Mouse (Mus musculus): ENCODE measurements at regions not wholly inside any gene's neighbourhood (a gene's known extent, or its start where the extent isn't known, plus 50 kb on each side); places are given as distances from the start of the nearest gene placed in this dataset.

- no peak overlapping the region for H3K4me3 ChIP-seq (replicated peaks)
- H3K9ac ChIP-seq, result no peak overlapping the region
- no peak overlapping the region for H3K4me2 ChIP-seq
- no peaks in the 10 kb centered on the region for H3K27me3 ChIP-seq (replicated peaks)
- no peaks in the 10 kb centered on the region for H3K4me1 ChIP-seq
- H3K36me3 ChIP-seq, result no peaks in the 10 kb centered on the region
- WGBS, result 69% methylated on average over 1 of the region's 1 CpGs
- H3K27ac ChIP-seq, result no peak overlapping the region
- ATAC-seq (ENCODE audit: insufficient read depth, low FRiP score, low read depth), result no peak
- no peaks in the 10 kb centered on the region for H3K9me3 ChIP-seq
These were observed 186.4 kb downstream of the Gm19935 start for GRCm38 (mm10) chr8:90630796-90631195.

DNA sequence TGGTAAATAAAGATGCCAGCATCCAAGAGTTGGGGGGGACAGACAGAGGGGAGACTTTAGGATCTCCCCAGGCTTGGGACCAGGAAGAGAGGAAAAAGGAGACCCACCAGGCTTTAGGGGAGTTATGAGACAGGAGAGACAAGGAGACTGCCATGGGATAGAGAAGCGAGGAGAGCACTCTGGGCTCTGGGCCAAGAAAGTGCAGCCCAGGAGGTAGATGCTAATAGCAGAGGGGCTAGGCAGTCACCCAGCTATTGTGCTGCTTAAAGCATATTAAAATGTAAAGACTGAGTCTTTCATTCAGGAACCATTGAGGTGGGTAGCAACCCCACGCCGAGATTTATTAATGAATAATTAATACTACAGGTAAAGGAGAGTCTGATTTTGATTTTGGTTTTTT lies 208.8 kb downstream of the Gm19935 start:
- no peak overlapping the region for H3K9ac ChIP-seq
- H3K36me3 ChIP-seq, result no peaks in the 10 kb centered on the region
- no peaks in the 10 kb centered on the region for H3K9me3 ChIP-seq
- WGBS, result 64% methylated on average over 3 of the region's 3 CpGs
- H3K27me3 ChIP-seq (replicated peaks), result no peaks in the 10 kb centered on the region
- no peak overlapping the region for H3K4me2 ChIP-seq
- no peak overlapping the region for H3K27ac ChIP-seq
- H3K4me1 ChIP-seq, result no peaks in the 10 kb centered on the region
- ATAC-seq (ENCODE audit: insufficient read depth, low FRiP score, low read depth), result no peak
- no peak overlapping the region for H3K4me3 ChIP-seq (replicated peaks)

DNA sequence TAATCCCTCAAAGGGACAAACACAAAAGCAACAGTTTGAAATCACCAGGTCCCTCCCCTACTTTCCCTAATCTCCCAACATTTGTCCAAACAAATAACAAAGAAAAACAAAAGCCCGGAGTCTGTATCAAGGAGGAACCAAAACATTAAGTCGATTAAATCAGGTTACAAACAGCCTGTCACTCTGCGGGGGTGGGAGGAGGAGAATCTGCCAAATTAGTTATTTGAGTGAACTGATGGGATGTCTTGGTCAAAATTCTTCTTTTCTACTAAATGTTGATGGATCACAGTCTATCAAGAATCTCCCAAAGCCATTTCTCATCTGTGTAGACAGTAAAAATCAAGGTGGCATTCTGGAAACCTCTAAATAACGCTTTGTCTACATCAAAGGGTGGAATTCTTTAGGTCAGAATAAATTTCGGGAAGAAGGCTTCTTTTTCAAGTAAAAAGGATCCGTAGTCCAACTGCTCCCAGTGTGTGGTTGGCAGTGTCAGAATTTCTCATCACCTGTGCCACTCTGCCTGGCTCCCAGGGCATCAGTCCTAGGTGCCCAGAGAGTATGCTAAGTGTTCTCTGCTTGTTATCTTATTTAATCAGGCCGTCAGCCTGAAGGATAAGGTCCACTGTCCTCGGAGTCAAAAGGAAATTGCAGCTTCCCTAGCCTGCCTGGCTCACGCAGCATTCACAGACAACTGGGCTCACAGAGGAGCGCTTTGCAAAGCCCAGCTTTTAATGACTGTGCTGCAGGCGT lies 216.1 kb downstream of the Gm19935 start:
- WGBS, result 27% methylated on average over 11 of the region's 11 CpGs

DNA sequence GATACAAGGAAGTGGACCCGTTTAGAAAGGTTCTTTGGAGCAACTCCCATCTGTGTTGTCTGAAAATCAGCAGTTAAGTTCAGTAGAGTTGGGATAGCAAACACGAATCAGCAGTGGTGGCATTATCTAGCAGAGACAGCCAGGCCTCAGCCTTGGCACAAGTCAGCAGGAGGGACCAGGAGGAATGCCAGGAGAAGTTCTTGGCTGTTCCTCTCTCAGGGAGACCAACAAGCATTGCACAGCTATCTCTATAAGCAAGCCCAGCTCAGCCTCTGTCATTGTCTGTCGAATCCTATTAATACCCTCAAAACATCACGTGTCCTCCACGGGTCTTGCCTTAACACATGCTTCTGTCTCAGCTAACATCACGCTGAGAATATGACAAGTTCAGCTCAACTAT lies 219.8 kb downstream of the Gm19935 start:
- WGBS, result 90% methylated on average over 6 of the region's 6 CpGs

More for the DNA sequence above, 216.1 kb downstream of the Gm19935 start:
- H3K27ac ChIP-seq, result no peak overlapping the region
- H3K9ac ChIP-seq, result no peak overlapping the region
- no peaks in the 10 kb centered on the region for H3K4me1 ChIP-seq
- no peak for ATAC-seq (ENCODE audit: insufficient read depth, low FRiP score, low read depth)
- no peaks in the 10 kb centered on the region for H3K36me3 ChIP-seq
- no peak overlapping the region for H3K4me3 ChIP-seq (replicated peaks)
- no peak overlapping the region for H3K4me2 ChIP-seq
- H3K9me3 ChIP-seq, result no peaks in the 10 kb centered on the region
- H3K27me3 ChIP-seq (replicated peaks), result no peaks in the 10 kb centered on the region

DNA sequence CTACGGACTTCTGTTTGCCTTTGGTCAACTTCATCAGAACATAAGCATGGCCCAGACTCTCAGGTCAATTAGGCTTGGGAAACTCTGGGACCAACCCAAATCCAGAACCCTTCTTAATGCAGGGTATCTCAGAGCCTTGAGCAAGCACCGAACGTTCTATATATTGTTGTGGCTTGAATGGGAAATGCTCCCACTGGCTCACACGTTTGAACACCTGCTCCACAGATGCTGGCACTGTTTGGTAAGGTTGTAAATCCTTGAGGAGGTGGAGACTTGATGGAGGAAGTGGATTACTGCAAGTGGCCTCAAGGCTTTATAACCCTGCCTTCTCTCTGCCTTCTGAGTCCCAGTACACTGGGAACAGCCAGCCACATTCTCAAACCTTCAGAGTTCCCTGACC lies 231.3 kb upstream of the Tox3 start:
- Histone ChIP-seq H3K27ac (no peak overlapping the region), H3K27me3 (replicated peaks) (no peaks in the 10 kb centered on the region), H3K9me3 (no peaks in the 10 kb centered on the region), H3K36me3 (no peaks in the 10 kb centered on the region), H3K4me3 (replicated peaks) (no peak overlapping the region), H3K4me2 (no peak overlapping the region), H3K4me1 (no peaks in the 10 kb centered on the region), H3K9ac (no peak overlapping the region)
- no peak for ATAC-seq (ENCODE audit: insufficient read depth, low FRiP score, low read depth)
- 72% methylated on average over 4 of the region's 4 CpGs for WGBS

More for the DNA sequence above, 219.8 kb downstream of the Gm19935 start:
- Histone ChIP-seq H3K27me3 (replicated peaks) (no peaks in the 10 kb centered on the region), H3K36me3 (no peaks in the 10 kb centered on the region), H3K4me3 (replicated peaks) (no peak overlapping the region), H3K9me3 (no peaks in the 10 kb centered on the region), H3K27ac (no peak overlapping the region), H3K4me1 (no peaks in the 10 kb centered on the region), H3K9ac (no peak overlapping the region), H3K4me2 (no peak overlapping the region)
- ATAC-seq (ENCODE audit: insufficient read depth, low FRiP score, low read depth), result no peak

- Histone ChIP-seq H3K4me2 (no peak overlapping the region), H3K4me3 (replicated peaks) (no peak overlapping the region), H3K27me3 (replicated peaks) (no peaks in the 10 kb centered on the region), H3K4me1 (no peaks in the 10 kb centered on the region), H3K9ac (no peak overlapping the region), H3K27ac (no peak overlapping the region), H3K9me3 (no peaks in the 10 kb centered on the region), H3K36me3 (no peaks in the 10 kb centered on the region)
- 92% methylated on average over 4 of the region's 4 CpGs for WGBS
- ATAC-seq (ENCODE audit: insufficient read depth, low FRiP score, low read depth), result no peak
These were observed 228.8 kb upstream of the Tox3 start for GRCm38 (mm10) chr8:90576976-90577375.

GRCm38 (mm10) chr8:90574676-90575075 lies 226.5 kb upstream of the Tox3 start:
- H3K27ac ChIP-seq, result no peak overlapping the region
- WGBS, result 50% methylated on average over 3 of the region's 3 CpGs
- H3K9me3 ChIP-seq, result no peaks in the 10 kb centered on the region
- H3K4me1 ChIP-seq, result no peaks in the 10 kb centered on the region
- no peak overlapping the region for H3K4me2 ChIP-seq
- H3K27me3 ChIP-seq (replicated peaks), result no peaks in the 10 kb centered on the region
- no peak overlapping the region for H3K4me3 ChIP-seq (replicated peaks)
- no peak overlapping the region for H3K9ac ChIP-seq
- no peaks in the 10 kb centered on the region for H3K36me3 ChIP-seq
- no peak for ATAC-seq (ENCODE audit: insufficient read depth, low FRiP score, low read depth)

DNA sequence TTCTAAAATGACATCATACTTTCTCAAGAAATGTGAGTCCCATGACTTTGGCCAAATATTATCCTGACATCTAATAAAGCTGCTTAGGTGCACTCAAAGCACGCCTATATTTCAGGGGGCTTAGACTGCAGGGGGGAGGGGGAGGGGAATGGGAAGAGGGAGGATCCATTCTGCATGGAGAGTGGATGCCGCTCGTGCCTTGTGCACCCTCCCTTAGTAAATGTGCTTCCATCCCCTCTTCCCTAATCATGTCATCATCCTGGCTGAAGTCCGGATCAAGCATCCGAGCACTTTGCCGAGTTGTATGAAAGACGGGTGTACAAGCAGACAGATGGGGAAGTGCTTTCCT lies 207.9 kb upstream of the Tox3 start:
- Histone ChIP-seq H3K4me3 (replicated peaks) (no peak overlapping the region), H3K4me2 (no peak overlapping the region), H3K4me1 (no peaks in the 10 kb centered on the region), H3K9me3 (no peaks in the 10 kb centered on the region), H3K9ac (no peak overlapping the region), H3K27ac (no peak overlapping the region), H3K27me3 (replicated peaks) (no peaks in the 10 kb centered on the region), H3K36me3 (no peaks in the 10 kb centered on the region)
- no peak for ATAC-seq (ENCODE audit: insufficient read depth, low FRiP score, low read depth)
- WGBS, result 71% methylated on average over 7 of the region's 7 CpGs

DNA sequence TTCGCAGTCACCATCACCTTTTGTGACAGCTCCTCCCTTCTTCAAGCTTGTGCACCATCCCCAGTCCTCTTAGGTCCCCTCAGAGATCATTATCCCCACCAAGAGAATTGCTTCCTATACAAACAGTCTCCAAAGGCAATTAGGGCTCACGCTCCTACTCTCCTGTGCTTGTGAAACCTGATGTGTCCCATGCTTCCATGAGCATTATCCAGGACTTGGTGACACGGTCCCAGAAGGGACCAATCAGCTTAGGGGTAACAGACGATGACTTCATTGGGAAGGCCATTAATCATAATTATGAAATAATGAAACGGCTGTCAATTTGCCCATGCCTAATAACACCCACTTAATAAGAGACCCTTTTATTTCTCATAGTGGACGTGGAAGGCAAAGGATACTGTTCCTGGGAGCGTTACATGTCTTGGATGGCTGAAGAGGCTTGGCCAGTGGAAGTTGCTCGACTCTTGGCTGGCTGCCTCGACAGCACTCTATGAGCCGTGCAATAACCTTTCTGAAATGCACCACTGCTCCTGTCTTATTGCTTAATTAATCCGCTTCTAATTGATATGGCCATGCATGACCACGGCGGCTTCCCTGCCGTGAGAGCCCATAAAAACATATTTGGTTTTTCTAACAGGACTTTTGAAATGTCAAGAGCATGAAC lies 207.4 kb upstream of the Tox3 start:
- no peak overlapping the region for H3K4me3 ChIP-seq (replicated peaks)
- H3K4me1 ChIP-seq, result no peaks in the 10 kb centered on the region
- 81% methylated on average over 14 of the region's 14 CpGs for WGBS
- H3K27me3 ChIP-seq (replicated peaks), result no peaks in the 10 kb centered on the region
- no peak overlapping the region for H3K9ac ChIP-seq
- H3K4me2 ChIP-seq, result no peak overlapping the region
- no peak for ATAC-seq (ENCODE audit: insufficient read depth, low FRiP score, low read depth)
- no peaks in the 10 kb centered on the region for H3K9me3 ChIP-seq
- no peak overlapping the region for H3K27ac ChIP-seq
- H3K36me3 ChIP-seq, result no peaks in the 10 kb centered on the region

GRCm38 (mm10) chr8:90547276-90547675 lies 199.1 kb upstream of the Tox3 start:
- no peak overlapping the region for H3K9ac ChIP-seq
- no peak overlapping the region for H3K4me2 ChIP-seq
- H3K4me3 ChIP-seq (replicated peaks), result no peak overlapping the region
- H3K27ac ChIP-seq, result no peak overlapping the region
- H3K9me3 ChIP-seq, result no peaks in the 10 kb centered on the region
- no peaks in the 10 kb centered on the region for H3K4me1 ChIP-seq
- H3K36me3 ChIP-seq, result no peaks in the 10 kb centered on the region
- H3K27me3 ChIP-seq (replicated peaks), result no peaks in the 10 kb centered on the region
- WGBS, result 58% methylated on average over 3 of the region's 3 CpGs
- ATAC-seq (ENCODE audit: insufficient read depth, low FRiP score, low read depth), result no peak

DNA sequence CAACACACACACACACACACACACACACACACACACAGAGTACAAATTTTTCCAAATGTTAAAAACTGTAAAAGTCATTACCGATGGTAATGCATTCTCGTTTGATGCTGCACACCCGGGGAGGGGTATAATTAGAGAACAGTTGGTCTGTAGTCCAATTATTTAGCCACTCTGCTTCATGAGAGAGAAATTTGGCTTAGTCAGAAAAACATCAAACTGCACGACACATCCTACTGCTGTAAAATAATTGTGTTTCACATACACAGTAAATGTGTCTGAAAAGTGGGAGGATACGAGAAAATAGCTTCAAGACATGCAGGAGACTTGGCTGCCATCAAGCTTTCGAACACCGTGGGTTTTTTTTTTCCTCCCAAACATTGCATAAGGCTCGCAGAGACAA lies 194.5 kb upstream of the Tox3 start:
- Histone ChIP-seq H3K9ac (no peak overlapping the region), H3K4me3 (replicated peaks) (no peak overlapping the region), H3K9me3 (no peaks in the 10 kb centered on the region), H3K27ac (no peak overlapping the region), H3K27me3 (replicated peaks) (no peaks in the 10 kb centered on the region), H3K4me1 (no peaks in the 10 kb centered on the region), H3K36me3 (no peaks in the 10 kb centered on the region), H3K4me2 (no peak overlapping the region)
- WGBS, result 71% methylated on average over 8 of the region's 8 CpGs
- ATAC-seq (ENCODE audit: insufficient read depth, low FRiP score, low read depth), result no peak

- 83% methylated on average over 4 of the region's 4 CpGs for WGBS
- no peaks in the 10 kb centered on the region for H3K36me3 ChIP-seq
- H3K4me3 ChIP-seq (replicated peaks), result no peak overlapping the region
- ATAC-seq (ENCODE audit: insufficient read depth, low FRiP score, low read depth), result no peak
- H3K27me3 ChIP-seq (replicated peaks), result no peaks in the 10 kb centered on the region
- no peaks in the 10 kb centered on the region for H3K4me1 ChIP-seq
- H3K4me2 ChIP-seq, result no peak overlapping the region
- H3K27ac ChIP-seq, result no peak overlapping the region
- H3K9ac ChIP-seq, result no peak overlapping the region
- no peaks in the 10 kb centered on the region for H3K9me3 ChIP-seq
These were observed 188.1 kb upstream of the Tox3 start for GRCm38 (mm10) chr8:90536196-90536640.
